Mouse (Mus musculus) layer of hippocampus, adult 8-10 months (tissue): ENCODE measurements around the gene Pcnx4. TPM values are rescaled to one million over a fixed set of nuclear protein-coding genes. Genes with fewer than 3 reads are reported as not detected.
"Not testable (repeated sequence)": the region's sequence is repeated elsewhere in the genome, so short reads cannot be mapped to it uniquely, and the experiment has no call there.

Source experiments
- DNase-seq, 2 experiments: peaks; one replicate each; pipeline ENCODE4 v3.0.0; 2022; ENCODE audit warnings: low spot score in 2 of 2
- total RNA-seq, 4 experiments: library from RNA; stranded (reverse); gene quantifications; 2 replicates each; pipeline ENCODE4 v1.2.4; 2022

Pcnx4 gene
- total RNA-seq, 4 experiments from 2014 or later: 30.3 to 32.7 (median 30.8) TPM

DNA sequence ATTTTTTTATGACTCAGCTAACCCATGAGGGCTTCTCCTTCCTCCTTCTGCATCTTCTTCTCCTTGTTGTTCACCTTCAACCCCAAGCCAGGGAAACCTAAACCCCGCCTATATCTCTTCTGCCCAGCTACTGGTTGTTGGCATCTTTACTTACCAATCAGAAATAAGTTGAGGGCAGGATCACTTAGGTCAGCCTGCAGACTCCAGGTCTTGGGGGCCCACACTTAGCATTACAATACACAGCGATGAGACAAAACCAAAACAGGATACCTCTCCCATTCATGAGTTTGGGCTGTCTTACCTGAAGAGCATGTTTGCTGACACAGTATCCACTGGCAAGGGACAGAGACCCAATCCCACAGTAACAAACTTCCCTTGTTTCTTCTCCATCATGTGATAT is 57.8 kb downstream of the Pcnx4 start:
- DNase-seq: no peak

DNA sequence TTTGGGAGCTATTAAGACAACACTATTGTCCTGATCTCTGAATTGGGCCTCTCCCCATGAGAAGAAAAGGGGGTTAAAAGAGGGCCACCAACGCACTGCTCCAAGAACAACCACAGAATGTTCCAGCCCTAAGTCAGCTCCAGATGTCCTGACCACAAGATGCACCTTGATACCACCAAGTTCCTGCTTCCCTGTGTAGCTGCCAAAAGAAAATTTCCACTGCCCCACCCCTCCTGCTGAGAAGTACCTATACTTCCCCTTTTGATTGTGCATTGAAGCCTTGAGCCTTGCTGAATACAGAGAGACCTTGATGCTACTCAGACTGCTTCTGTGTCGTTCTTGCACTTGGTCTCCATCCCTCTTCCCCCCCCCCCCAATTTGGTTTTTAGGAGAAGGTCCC is 62.5 kb downstream of the Pcnx4 start:
- not testable (repeated sequence) for DNase-seq

DNA sequence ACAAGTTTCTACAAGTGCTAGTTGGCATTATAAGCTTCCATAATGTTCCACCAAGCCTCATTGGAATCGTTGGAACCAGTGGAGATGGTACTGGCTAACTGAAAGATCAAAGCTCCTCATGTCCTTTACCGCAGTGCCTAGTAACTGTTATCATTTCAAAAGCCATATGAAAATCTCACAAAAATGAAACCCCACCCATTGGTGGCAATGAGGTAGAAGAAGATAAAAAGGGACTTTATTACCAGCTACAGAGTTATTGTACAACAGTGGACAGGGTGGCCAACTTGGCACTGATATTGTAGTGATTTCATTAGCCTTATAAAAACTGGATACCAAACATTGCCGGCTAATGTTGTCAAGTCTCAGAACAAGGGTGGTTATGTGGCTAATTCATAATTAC is 75.9 kb downstream of the Pcnx4 start:
- DNase-seq: no peak

DNA sequence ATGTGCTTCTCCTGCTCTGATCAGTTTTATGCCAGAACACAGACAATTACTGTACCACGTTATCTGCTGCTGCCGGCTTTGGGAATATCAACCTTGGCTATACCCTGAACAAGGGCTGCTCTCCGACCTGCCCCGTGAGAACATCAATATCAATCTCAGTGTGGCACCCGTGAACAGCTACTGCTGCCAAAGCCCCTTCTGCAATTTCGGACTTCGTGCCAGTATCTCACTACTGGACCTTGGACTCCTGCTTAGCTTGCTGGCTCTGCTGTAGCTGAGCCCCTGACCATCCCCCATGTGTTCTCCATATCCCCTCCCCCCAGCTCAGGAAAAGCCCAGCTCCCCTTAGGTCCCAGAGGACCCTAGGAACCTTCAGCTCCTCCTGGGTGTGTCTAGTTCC is 84.7 kb downstream of the Pcnx4 start:
- DNase-seq: no peak

DNA sequence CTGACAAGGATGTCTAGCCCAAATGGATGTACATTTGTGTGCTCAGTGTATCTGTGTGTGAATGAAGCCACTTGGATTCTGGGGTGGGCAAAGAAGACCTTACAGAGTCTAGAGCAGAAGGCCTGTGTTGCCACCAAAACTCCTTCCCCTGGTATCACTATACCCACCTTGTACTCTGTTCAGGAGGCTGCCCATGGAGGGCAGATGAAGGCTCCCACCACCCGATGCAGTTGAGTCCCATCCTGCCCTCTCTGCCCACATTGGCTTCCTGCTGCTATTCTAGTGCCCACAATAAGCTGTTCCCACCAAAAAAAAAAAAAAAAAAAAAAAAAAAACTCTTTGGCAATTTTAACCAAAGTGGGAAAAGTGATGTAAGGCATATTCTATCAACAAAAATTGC is 85.3 kb downstream of the Pcnx4 start:
- no peak for DNase-seq

DNA sequence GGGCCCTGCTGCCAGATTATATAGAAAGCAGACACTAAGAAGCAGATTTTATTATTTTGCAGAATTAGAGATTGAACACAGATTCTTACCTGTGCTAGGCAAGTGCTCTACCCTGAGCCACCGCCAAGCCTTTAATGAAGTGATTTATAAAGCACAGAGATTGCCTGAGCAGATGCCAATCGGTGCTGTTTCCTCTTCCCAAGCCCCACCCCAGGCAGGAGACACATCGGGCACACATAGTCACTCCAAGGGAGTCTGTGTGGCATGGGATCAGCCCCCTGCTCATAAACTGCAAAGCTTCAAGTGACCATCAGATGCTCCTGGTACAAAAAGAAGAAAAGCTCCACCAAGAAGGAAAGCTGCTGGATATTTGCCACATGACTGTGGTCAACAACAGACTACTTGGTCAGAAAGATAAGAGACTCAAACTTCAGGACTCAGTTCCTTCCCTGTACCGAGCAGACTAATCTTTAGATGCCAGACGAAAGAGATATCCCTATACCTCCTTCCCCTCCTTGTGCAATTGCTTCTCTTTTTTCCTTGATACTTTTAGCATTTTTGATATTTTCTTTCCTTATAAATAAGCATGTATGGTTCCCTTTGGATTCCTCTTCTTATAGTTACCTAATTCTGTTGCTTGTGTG is 86.8 kb downstream of the Pcnx4 start:
- DNase-seq: no peak

DNA sequence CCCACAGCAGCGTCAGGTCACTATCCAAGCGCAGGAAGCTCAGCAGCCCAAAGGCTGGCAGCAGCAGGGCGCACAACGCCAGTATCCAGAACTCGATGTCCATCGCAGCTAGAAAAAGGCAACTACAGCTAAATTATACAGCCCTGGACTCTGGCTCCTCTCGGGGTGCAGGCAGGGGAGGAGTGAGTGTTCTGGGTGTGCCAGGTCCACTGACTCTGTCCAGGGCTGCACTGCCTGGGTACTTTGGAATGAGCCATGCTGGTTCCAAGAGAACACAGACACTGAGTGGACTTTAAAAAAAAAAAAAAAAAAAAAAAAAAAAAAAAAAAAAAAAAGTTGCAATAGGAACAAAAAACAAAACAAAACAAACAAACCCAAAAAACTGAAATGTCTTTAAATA is 92.6 kb downstream of the Pcnx4 start:
- no peak for DNase-seq

Other genes with a start within 250 kb of the Pcnx4 start
- 1,000 to 10,000 TPM; 1,208 to 1,335 (median 1,272) TPM for gene Rtn1, start 127.3 kb upstream of the Pcnx4 start, total RNA-seq
- 1 to 10 TPM; 2.0 to 4.9 (median 4.0) TPM for gene Lrrc9, start 94.5 kb upstream of the Pcnx4 start, total RNA-seq
- gene Gm4756, start 113.3 kb downstream of the Pcnx4 start, total RNA-seq: not detected
- gene Dhrs7, start 128.5 kb downstream of the Pcnx4 start, total RNA-seq: 10 to 100 TPM; 40.5 to 47.7 (median 46.1) TPM
- gene Ppm1a, start 221.1 kb downstream of the Pcnx4 start, total RNA-seq: 100 to 1,000 TPM; 242 to 265 (median 252) TPM